Mouse (Mus musculus) adrenal gland, adult 18-20 months (tissue): Measurements from ENCODE around the gene Pmis2. TPM values are rescaled to one million over a fixed set of nuclear protein-coding genes. Genes with fewer than 3 reads are reported as not detected.

ENCODE experiments used
- DNase-seq, 2 experiments: peaks; one replicate each; pipeline ENCODE4 v3.0.0; 2021 to 2022; ENCODE audit warnings: low spot score in 2 of 2
- total RNA-seq, 2 experiments: library from RNA; stranded (reverse); gene quantifications; 1 replicate in 1 of 2; 2 replicates in 1 of 2; pipeline ENCODE4 v1.2.3; 2021

Gene Pmis2
- total RNA-seq, 2 experiments from 2014 or later, result not detected

DNA sequence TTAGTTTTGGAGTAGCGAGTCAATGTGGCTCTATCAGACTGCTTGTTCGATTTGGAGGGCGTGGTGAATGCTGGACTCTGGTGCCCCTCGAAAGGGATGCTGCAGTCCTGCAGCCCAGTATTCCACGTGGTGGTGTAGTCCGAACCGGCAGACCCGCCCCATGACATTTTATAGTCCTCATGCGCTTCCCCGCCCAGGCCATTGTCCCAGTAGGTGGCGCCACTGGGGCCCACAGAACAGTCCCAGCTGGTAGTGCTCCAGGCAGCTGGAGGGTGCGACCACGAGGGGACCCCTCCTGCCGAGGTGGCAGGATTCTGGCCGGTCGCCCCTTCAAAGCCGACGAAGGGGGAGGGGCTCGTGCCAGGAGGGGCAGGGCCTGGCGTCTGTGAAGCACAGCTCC, 36.8 kb downstream of the Pmis2 start:
- peak; percentile 43 to 53 for DNase-seq

DNA sequence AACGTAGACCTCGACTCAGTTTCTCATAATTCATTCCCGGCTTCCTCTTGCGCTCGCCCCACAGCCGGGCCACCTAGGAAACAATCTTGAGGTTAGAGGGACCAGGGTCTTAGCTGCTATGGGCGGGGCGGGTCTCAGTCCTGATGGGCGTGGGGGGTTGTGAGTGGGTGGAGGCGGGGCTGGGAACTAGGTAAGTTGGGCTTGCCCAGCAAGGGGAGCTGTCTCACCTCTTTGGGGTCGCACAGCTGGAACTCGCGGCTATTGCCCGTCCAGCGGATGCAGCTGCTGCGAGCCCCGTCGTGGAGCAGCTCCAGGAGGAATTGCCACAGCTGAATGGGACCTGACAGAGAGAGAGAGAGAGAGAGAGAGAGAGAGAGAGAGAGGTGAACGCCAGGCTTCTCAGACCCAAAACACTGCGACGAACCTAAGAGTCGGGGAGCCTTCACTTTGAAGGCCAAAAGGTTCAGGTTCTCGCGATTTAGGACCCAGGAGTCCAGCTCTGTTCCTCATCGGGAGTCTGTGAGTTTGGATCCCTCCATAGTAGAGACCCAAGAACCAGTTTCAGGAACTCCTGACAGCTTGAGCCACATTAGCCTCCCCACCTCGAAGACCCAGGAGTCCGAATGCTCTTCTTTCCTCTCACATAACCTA, 37.5 kb downstream of the Pmis2 start:
- no peak for DNase-seq

- DNase-seq, result no peak
These were observed 42.4 kb downstream of the Pmis2 start for GRCm38 (mm10) chr7:30629013-30629412.

DNA sequence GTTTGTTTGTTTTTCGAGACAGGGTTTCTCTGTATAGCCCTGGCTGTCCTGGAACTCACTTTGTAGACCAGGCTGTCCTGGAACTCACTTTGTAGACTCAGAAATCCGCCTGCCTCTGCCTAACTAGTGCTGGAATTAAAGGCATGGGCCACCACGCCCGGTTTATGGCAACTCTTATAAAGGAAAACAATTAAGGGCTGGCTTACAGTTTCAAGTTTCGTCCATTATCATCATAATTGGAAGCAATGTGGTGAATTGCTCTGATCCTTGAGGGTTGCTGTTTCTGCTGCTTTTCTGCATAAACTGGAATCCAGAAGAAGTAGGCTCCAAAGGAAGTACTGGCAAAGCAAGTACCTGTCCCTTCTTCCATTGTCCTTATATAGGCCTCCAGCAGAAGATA, 44.8 kb downstream of the Pmis2 start:
- no peak for DNase-seq

- DNase-seq, result peak; percentile 78 to 79
These were observed 45.6 kb downstream of the Pmis2 start, which contains the start of gene Cox6b1 for GRCm38 (mm10) chr7:30625530-30626384. TSS of gene Cox6b1 (minus strand) at chr7:30626151.

Other genes starting within 250 kb of the Pmis2 start
- gene Nfkbid, start 249.9 kb downstream of the Pmis2 start, total RNA-seq, result 1 to 10 TPM; 1.6 to 2.0 TPM
- gene Aplp1, start 226.1 kb downstream of the Pmis2 start, total RNA-seq, result 10 to 100 TPM; 31.8 to 40.6 TPM
- gene Kirrel2, start 213.9 kb downstream of the Pmis2 start, total RNA-seq, result not detected
- not detected for gene Nphs1, start 213.3 kb downstream of the Pmis2 start, total RNA-seq
- 1 to 10 TPM in 1 of 2 experiments, not detected in 1; 1.2 TPM for gene Prodh2, start 178.0 kb downstream of the Pmis2 start, total RNA-seq
- 1 to 10 TPM; 1.8 to 2.7 TPM for gene Arhgap33, start 136.5 kb downstream of the Pmis2 start, total RNA-seq
- 10 to 100 TPM; 26.3 to 34.9 TPM for gene Hspb6, start 119.4 kb downstream of the Pmis2 start, total RNA-seq
- 1 to 10 TPM; 6.5 to 6.9 TPM for gene Proser3, start 119.3 kb downstream of the Pmis2 start, total RNA-seq
- gene Lin37, start 111.8 kb downstream of the Pmis2 start, total RNA-seq, result 10 to 100 TPM; 47.0 to 59.3 TPM
- gene U2af1l4, start 108.3 kb downstream of the Pmis2 start, total RNA-seq, result 10 to 100 TPM; 67.1 to 67.4 TPM
- 1 to 10 TPM; 4.6 to 8.2 TPM for gene Gm49396, start 108.3 kb downstream of the Pmis2 start, total RNA-seq
- gene Psenen, start 108.0 kb downstream of the Pmis2 start, total RNA-seq, result 100 to 1,000 TPM; 130 to 154 TPM
- 1 to 10 TPM; 3.6 to 4.3 TPM for gene Igflr1, start 106.2 kb downstream of the Pmis2 start, total RNA-seq
- gene Kmt2b, start 82.9 kb downstream of the Pmis2 start, total RNA-seq, result 10 to 100 TPM; 37.8 to 56.6 TPM
- gene Zbtb32, start 72.7 kb downstream of the Pmis2 start, total RNA-seq, result under 1 TPM in 1 of 2 experiments, not detected in 1; 0.83 TPM
- gene Upk1a, start 58.8 kb downstream of the Pmis2 start, total RNA-seq, result under 1 TPM; 0.19 to 0.20 TPM
- 1,000 to 10,000 TPM; 1,148 to 1,842 TPM for gene Cox6b1, start 45.5 kb downstream of the Pmis2 start, total RNA-seq
- gene Etv2, start 35.8 kb downstream of the Pmis2 start, total RNA-seq, result not detected
- 10 to 100 TPM; 84.9 to 86.7 TPM for gene Rbm42, start 21.3 kb downstream of the Pmis2 start, total RNA-seq
- gene Haus5, start 6.6 kb downstream of the Pmis2 start, total RNA-seq, result 1 to 10 TPM; 6.9 to 7.9 TPM
- gene 2200002J24Rik, start 27.3 kb upstream of the Pmis2 start, total RNA-seq, result 1 to 10 TPM; 2.7 to 6.4 TPM
- 1 to 10 TPM; 1.3 to 2.6 TPM for gene Atp4a, start 40.6 kb upstream of the Pmis2 start, total RNA-seq
- gene Tmem147, start 57.9 kb upstream of the Pmis2 start, total RNA-seq, result 100 to 1,000 TPM; 197 to 214 TPM
- under 1 TPM in 1 of 2 experiments, not detected in 1; 0.20 TPM for gene Gapdhs, start 72.1 kb upstream of the Pmis2 start, total RNA-seq
- 100 to 1,000 TPM; 145 to 483 TPM for gene Sbsn, start 79.9 kb upstream of the Pmis2 start, total RNA-seq
- gene Dmkn, start 92.2 kb upstream of the Pmis2 start, total RNA-seq, result 1 to 10 TPM; 4.2 to 6.0 TPM
- gene Krtdap, start 116.3 kb upstream of the Pmis2 start, total RNA-seq, result 1 to 10 TPM in 1 of 2 experiments, not detected in 1; 2.5 TPM
- 10 to 100 TPM in 1 of 2 experiments, 1 to 10 TPM in 1; 1.6 to 10.5 TPM for gene Ffar2, start 152.2 kb upstream of the Pmis2 start, total RNA-seq
- gene Ffar3, start 184.6 kb upstream of the Pmis2 start, total RNA-seq, result under 1 TPM; 0.23 to 0.26 TPM
- gene Ffar1, start 190.0 kb upstream of the Pmis2 start, total RNA-seq, result not detected
- under 1 TPM; 0.70 TPM for gene Cd22, start 208.7 kb upstream of the Pmis2 start, total RNA-seq
- gene Mag, start 243.3 kb upstream of the Pmis2 start, total RNA-seq, result under 1 TPM; 0.38 to 0.40 TPM